Mouse (Mus musculus) liver, embryonic 14.5 days (tissue): ENCODE results near the gene Dcps.

Experiments used
- CTCF ChIP-seq: IDR thresholded peaks from 2 replicates; pipeline ENCODE4 v1.5.1; 2016; ENCODE audit warnings: antibody characterized with exemption, low read depth, control low read depth
- EP300 ChIP-seq: IDR thresholded peaks from 2 replicates; pipeline ENCODE4 v1.6.1; 2016; ENCODE audit warnings: antibody characterized with exemption, low read depth

DNA sequence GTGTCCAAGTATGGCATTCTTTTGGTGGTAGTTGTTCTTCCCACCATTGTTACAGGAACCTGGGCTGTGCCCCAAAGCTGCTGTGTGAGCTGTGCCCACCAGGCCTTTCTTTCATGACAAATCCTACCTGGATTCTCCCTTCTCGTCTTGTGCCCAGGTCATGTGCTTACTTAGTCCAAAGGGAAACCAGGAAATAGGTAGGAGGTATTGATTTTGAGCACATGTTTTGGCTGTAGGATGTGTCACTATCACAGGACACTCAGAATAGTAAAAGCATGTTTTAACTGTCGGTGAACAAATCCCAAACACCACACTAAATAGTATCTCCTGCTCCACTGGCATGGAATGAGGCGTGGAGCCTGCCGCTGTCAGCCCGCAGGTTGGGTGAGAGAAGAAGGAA, 48.3 kb downstream of the Dcps start:
- TF ChIP-seq CTCF (no peak), EP300 (no peak)
